Mouse (Mus musculus) embryonic fibroblast, embryonic 13.5 days (primary cell): ENCODE results near the gene Scgb1c1.

ENCODE experiments used
- CTCF ChIP-seq: IDR thresholded peaks from 2 replicates; pipeline ENCODE4 v1.5.1; 2011; ENCODE audit warnings: mild to moderate bottlenecking, control low read depth, low read length, moderate library complexity, borderline replicate concordance; ENCODE audit not compliant: insufficient read depth
- POLR2A ChIP-seq: IDR thresholded peaks from 2 replicates; pipeline ENCODE4 v1.6.1; 2011; ENCODE audit warnings: low read depth, mild to moderate bottlenecking, control low read depth, low read length, moderate library complexity

GRCm38 (mm10) chr7:140857550-140858505, 12.5 kb downstream of the Scgb1c1 start, which contains the start of gene Bet1l:
- no peak for TF ChIP-seq CTCF
- no peak for TF ChIP-seq POLR2A
